Comparison of ENCODE assay signal across 18 mouse cellular contexts in genomic region chr11:49091171-49091570, GRCm38 (mm10). TPM values are rescaled to one million over a fixed set of nuclear protein-coding genes. Genes with fewer than 3 reads are reported as not detected.
"Had no signal": no experiment of that assay in that cellular context is flagged by ENCODE, and none has a peak within 500 bp of the region (broad histone marks: within the 10 kb centered on the region; RNA-seq: fewer than 3 reads in every experiment).

No protein-coding gene starts in this region.

- H3K9ac ChIP-seq: limb, embryonic 12.5 days; neural tube, embryonic 15.5 days had no signal

- DNase-seq: kidney, adult 8-10 months; kidney, postnatal 25 days; layer of hippocampus, adult 9-11 months; lung, adult 2 months; lung, postnatal 4 days; midbrain, embryonic 14.5 days; right cerebral cortex, postnatal 4 days; spleen, adult 18-20 months had no signal

- H3K4me1 ChIP-seq: neural tube, embryonic 15.5 days had no signal

- H3K4me2 ChIP-seq: limb, embryonic 12.5 days; neural tube, embryonic 15.5 days had no signal

- H3K27me3 ChIP-seq: limb, embryonic 12.5 days; neural tube, embryonic 15.5 days had no signal

- H3K4me3 ChIP-seq: limb, embryonic 12.5 days; midbrain, embryonic 10.5 days; myocyte; neural tube, embryonic 15.5 days had no signal

- H3K27ac ChIP-seq: hindbrain, postnatal 0 days; limb, embryonic 12.5 days; midbrain, embryonic 10.5 days; neural tube, embryonic 15.5 days had no signal

- ATAC-seq: hindbrain, postnatal 0 days; intestine, embryonic 16.5 days; lung, postnatal 0 days had no signal

- H3K36me3 ChIP-seq: limb, embryonic 12.5 days; midbrain, embryonic 10.5 days; neural tube, embryonic 15.5 days had no signal

- H3K9me3 ChIP-seq: limb, embryonic 12.5 days; midbrain, embryonic 10.5 days; neural tube, embryonic 15.5 days had no signal

RNA-seq across cellular contexts. Expression of gene Olfr1396, which starts 23.5 kb away (rescaled TPM):
- polyA plus RNA-seq: hindbrain, postnatal 0 days; intestine, embryonic 16.5 days; kidney, embryonic 16.5 days; limb, embryonic 12.5 days; lung, postnatal 0 days; midbrain, embryonic 10.5 days; midbrain, embryonic 14.5 days; myocyte; neural tube, embryonic 11.5 days; neural tube, embryonic 15.5 days; stomach, embryonic 16.5 days had no signal

RNA-seq across cellular contexts. Expression of gene Tgtp2, which starts 27.2 kb away (rescaled TPM):
- polyA plus RNA-seq: limb, embryonic 12.5 days; midbrain, embryonic 10.5 days; neural tube, embryonic 11.5 days had no signal

RNA-seq across cellular contexts. Expression of gene Olfr1395, which starts 50.9 kb away (rescaled TPM):
- polyA plus RNA-seq: hindbrain, postnatal 0 days; intestine, embryonic 16.5 days; kidney, embryonic 16.5 days; limb, embryonic 12.5 days; lung, adult 2 months; lung, postnatal 0 days; midbrain, embryonic 10.5 days; midbrain, embryonic 14.5 days; myocyte; neural tube, embryonic 11.5 days; neural tube, embryonic 15.5 days; stomach, embryonic 16.5 days had no signal
